Mouse (Mus musculus) small intestine, adult 2 months (tissue): ENCODE measurements around the gene Spata25. TPM values are rescaled to one million over a fixed set of nuclear protein-coding genes. Genes with fewer than 3 reads are reported as not detected.

Source experiments
- H3K27ac ChIP-seq: fragments of 200-500 bp; 2 replicates; pipeline ENCODE4 v1.5.1; 2012; ENCODE audit warnings: low read depth, low read length, control low read depth, inconsistent platforms; ENCODE audit not compliant: insufficient read depth
- H3K27me3 ChIP-seq: fragments of 200-500 bp; 2 replicates; pipeline ENCODE4 v1.6.1; 2012; ENCODE audit warnings: mild to moderate bottlenecking, moderate library complexity, low read length, inconsistent platforms; ENCODE audit not compliant: control insufficient read depth, insufficient read depth
- H3K36me3 ChIP-seq: fragments of 200-500 bp; 2 replicates; pipeline ENCODE4 v1.6.1; 2012; ENCODE audit warnings: mild to moderate bottlenecking, low read length, control low read depth, inconsistent platforms; ENCODE audit not compliant: control insufficient read depth, insufficient read depth
- H3K4me1 ChIP-seq: fragments of 200-500 bp; 2 replicates; pipeline ENCODE4 v1.6.1; 2012; ENCODE audit warnings: low read length, inconsistent platforms, mixed read lengths; ENCODE audit not compliant: control insufficient read depth, insufficient read depth, insufficient read length
- H3K4me3 ChIP-seq: fragments of 200-500 bp; 2 replicates; pipeline ENCODE4 v1.5.1; 2012; ENCODE audit warnings: low read depth, mild to moderate bottlenecking, control low read depth, inconsistent platforms, low read length, moderate library complexity
- CTCF ChIP-seq: fragments of 200-500 bp; IDR thresholded peaks from 2 replicates; pipeline ENCODE4 v1.5.1; 2012; ENCODE audit warnings: low read depth, mild to moderate bottlenecking, control low read depth, inconsistent platforms, low read length, moderate library complexity, mixed read lengths; ENCODE audit not compliant: insufficient replicate concordance, insufficient read length; ENCODE audit errors: extremely low read depth
- POLR2A ChIP-seq: fragments of 200-500 bp; IDR thresholded peaks from 2 replicates; pipeline ENCODE4 v1.6.1; 2012; ENCODE audit warnings: low read depth, mild to moderate bottlenecking, control low read depth, inconsistent platforms, low read length, moderate library complexity
- WGBS: fragments of 180-500 bp; shearing (Covaris S2); methylation state at CpG from one replicate; pipeline ENCODE4 v1.1.7; 2018; 5-methylcytosine and 5-hydroxymethylcytosine counted together
- polyA plus RNA-seq: library from polyadenylated mRNA; depleted of rRNA; stranded (reverse); fragments of >200 nt; gene quantifications from 2 replicates; pipeline ENCODE4 v1.2.3, GENCODE M21; 2012

Gene Spata25
- polyA plus RNA-seq, 1 experiment: not detected

GRCm38 (mm10) chr2:164794293-164794692, 34.0 kb downstream of the Spata25 start:
- Histone ChIP-seq H3K4me1 (no peaks in the 10 kb centered on the region), H3K27ac (no peak overlapping the region), H3K27me3 (no peaks in the 10 kb centered on the region), H3K4me3 (no peak overlapping the region), H3K36me3 (peaks cover 60% of the 10 kb centered on the region)
- 19% methylated on average over 5 of the region's 5 CpGs for WGBS
- TF ChIP-seq POLR2A: no peak
- peak; percentile 95; the same call in 1 of the 2 replicates for TF ChIP-seq CTCF

DNA sequence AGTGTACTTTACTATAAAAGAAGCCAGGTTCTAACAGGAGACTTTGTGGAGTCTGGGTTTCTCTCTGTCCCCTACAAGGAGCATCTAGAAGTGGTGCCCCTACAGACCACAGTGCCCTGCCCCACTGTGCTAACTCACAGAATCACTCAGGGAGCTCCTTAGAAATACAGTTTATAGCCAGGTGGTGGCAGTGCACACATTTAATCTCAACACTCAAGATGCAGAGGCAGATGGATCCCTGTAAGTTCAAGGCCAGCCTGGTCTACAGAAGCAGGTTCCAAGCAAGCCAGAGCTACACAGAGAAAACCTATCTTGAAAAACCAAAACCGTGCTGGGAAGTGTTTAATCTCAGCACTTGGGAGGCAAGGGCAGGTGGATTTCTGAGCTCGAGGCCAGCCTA, 34.6 kb downstream of the Spata25 start:
- Histone ChIP-seq H3K4me3 (no peak overlapping the region), H3K27me3 (no peaks in the 10 kb centered on the region), H3K36me3 (peaks cover 62% of the 10 kb centered on the region), H3K4me1 (no peaks in the 10 kb centered on the region), H3K27ac (no peak overlapping the region)
- WGBS: 93% methylated on average over 2 of the region's 2 CpGs
- TF ChIP-seq CTCF: no peak
- TF ChIP-seq POLR2A: no peak

DNA sequence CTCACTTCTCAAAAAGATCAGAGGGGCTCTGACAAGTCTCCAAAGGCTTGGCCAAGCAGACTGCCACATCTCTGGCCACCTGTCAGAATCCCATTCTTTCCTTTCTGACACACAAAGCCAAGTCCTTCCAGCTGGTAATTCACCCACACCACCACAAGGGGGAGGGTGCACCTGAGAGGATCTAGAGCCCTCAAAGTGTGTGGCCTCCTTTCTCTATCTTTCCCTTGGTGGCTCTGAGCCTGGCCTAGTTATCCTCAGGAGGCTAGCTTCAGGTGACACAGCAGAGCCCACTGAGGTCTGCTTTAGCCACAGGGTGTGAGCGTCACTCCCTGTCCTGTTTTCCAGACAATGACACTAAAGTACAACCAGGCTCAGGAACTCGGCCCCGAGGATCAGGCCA, 35.1 kb downstream of the Spata25 start:
- TF ChIP-seq CTCF: peak; percentile 66; the same call in 1 of the 2 replicates
- no peak for TF ChIP-seq POLR2A

GRCm38 (mm10) chr2:164792400-164793190, 35.7 kb downstream of the Spata25 start:
- 87% methylated on average over 12 of the region's 12 CpGs for WGBS
- no peak for TF ChIP-seq POLR2A
- peak; percentile 5; the same call in 1 of the 2 replicates for TF ChIP-seq CTCF
- Histone ChIP-seq H3K4me1 (no peaks in the 10 kb centered on the region), H3K36me3 (peaks cover 57% of the 10 kb centered on the region), H3K4me3 (no peak overlapping the region), H3K27me3 (no peaks in the 10 kb centered on the region), H3K27ac (no peak overlapping the region)

More for the DNA sequence above, 35.1 kb downstream of the Spata25 start:
- Histone ChIP-seq H3K4me3 (no peak overlapping the region), H3K36me3 (peaks cover 61% of the 10 kb centered on the region), H3K27ac (no peak overlapping the region), H3K4me1 (no peaks in the 10 kb centered on the region), H3K27me3 (no peaks in the 10 kb centered on the region)
- WGBS: 74% methylated on average over 3 of the region's 3 CpGs

GRCm38 (mm10) chr2:164791841-164792261, 36.5 kb downstream of the Spata25 start:
- Histone ChIP-seq H3K27me3 (no peaks in the 10 kb centered on the region), H3K4me1 (no peaks in the 10 kb centered on the region), H3K4me3 (no peak overlapping the region), H3K27ac (no peak overlapping the region), H3K36me3 (peaks cover 52% of the 10 kb centered on the region)
- WGBS: 87% methylated on average over 18 of the region's 18 CpGs
- TF ChIP-seq CTCF (no peak), POLR2A (no peak)

GRCm38 (mm10) chr2:164790451-164790850, 37.9 kb downstream of the Spata25 start:
- H3K27me3 ChIP-seq: no peaks in the 10 kb centered on the region
- WGBS: 64% methylated on average over 4 of the region's 4 CpGs
- peaks cover 4% of the 10 kb centered on the region; the same call in 1 of the 2 replicates for H3K4me1 ChIP-seq
- TF ChIP-seq CTCF (no peak), POLR2A (no peak)
- no peak overlapping the region for H3K4me3 ChIP-seq
- H3K36me3 ChIP-seq: peaks cover 39% of the 10 kb centered on the region
- H3K27ac ChIP-seq: no peak overlapping the region

DNA sequence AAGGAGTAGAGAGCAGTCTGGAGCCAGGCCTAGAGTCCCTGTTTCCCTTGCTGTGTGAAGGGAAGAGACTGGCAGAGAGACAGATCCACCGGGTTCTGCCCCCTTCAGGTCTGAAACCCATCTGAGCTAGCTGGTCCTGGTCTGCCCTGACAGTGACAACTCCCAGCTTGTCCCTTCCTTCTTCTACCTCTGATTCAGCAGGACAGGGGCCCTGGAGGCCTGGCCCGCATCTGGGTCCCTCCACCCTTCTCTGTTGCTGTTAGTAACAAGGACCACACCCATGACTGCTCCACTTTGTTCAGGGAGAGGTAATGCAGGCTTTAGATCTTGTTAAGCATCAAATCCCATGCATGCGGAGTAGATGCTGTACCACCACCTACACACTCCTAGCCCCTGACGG, 39.9 kb downstream of the Spata25 start:
- Histone ChIP-seq H3K27ac (no peak overlapping the region), H3K36me3 (peaks cover 25% of the 10 kb centered on the region), H3K27me3 (no peaks in the 10 kb centered on the region), H3K4me3 (no peak overlapping the region), H3K4me1 (peaks cover 7% of the 10 kb centered on the region; the same call in 1 of the 2 replicates)
- WGBS: 80% methylated on average over 4 of the region's 4 CpGs
- TF ChIP-seq POLR2A (no peak), CTCF (no peak)

DNA sequence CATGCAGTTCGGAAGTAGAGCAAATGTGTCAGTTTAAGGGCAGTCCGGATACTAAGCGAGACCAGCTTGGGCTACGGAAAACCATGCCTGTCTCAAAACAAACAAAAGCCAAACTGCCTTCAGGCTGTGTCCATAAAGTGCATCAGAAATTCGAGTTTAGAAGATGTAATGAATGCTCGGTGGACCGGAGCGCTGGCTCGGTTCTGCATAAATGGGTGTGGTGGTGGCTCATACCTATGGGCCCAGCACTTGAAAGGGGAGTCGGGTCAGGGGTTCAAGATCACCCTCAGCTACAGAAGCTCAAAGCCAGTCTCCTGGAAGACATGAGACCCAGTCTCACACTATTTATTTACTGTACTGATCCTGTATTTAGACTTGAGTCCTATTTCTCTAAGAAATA, 40.6 kb downstream of the Spata25 start:
- Histone ChIP-seq H3K4me1 (peaks cover 7% of the 10 kb centered on the region; the same call in 1 of the 2 replicates), H3K27me3 (no peaks in the 10 kb centered on the region), H3K36me3 (peaks cover 20% of the 10 kb centered on the region), H3K27ac (no peak overlapping the region), H3K4me3 (no peak overlapping the region)
- no peak for TF ChIP-seq POLR2A
- TF ChIP-seq CTCF: no peak
- 75% methylated on average over 10 of the region's 10 CpGs for WGBS
